Comparison of ENCODE assay signal across 12 mouse cellular contexts in genomic region chr19:45615415-45616213, GRCm38 (mm10). TPM values are rescaled to one million over a fixed set of nuclear protein-coding genes. Genes with fewer than 3 reads are reported as not detected.
DNase-seq lines count a peak whose midpoint lies in the region; ATAC-seq lines count a peak whose summit lies in the region.
"Had no signal": no experiment of that assay in that cellular context is flagged by ENCODE, and none has a peak within 500 bp of the region (broad histone marks: within the 10 kb centered on the region; RNA-seq: fewer than 3 reads in every experiment).

No protein-coding gene starts in this region.

- intact Hi-C loops in left cerebral cortex, postnatal 4 days (cut with DNase I) = no loop called here
- intact Hi-C loops in left cerebral cortex, postnatal 36 days (cut with DNase I) = no loop called here

- H3K9ac ChIP-seq in forebrain, embryonic 11.5 days (ENCODE audit: low read length) = no peak overlapping the region; the same call in 1 of the 2 replicates
- no peak overlapping the region for H3K9ac ChIP-seq in intestine, embryonic 15.5 days
- peak overlapping the region; percentile 28; the same call in 1 of the 2 replicates for H3K9ac ChIP-seq in midbrain, embryonic 16.5 days (ENCODE audit: low read depth, low read length)

- no peak; the same call in 1 of the 2 replicates for ATAC-seq in forebrain, embryonic 11.5 days (replicated peaks; ENCODE audit: low FRiP score)
- ATAC-seq in intestine, embryonic 15.5 days = peak; percentile 25
- ATAC-seq in midbrain, embryonic 16.5 days = peak; percentile 34

- H3K9me3 ChIP-seq in forebrain, embryonic 11.5 days (ENCODE audit: control insufficient read depth, low read length) = no peaks in the 10 kb centered on the region
- no peaks in the 10 kb centered on the region for H3K9me3 ChIP-seq in intestine, embryonic 15.5 days
- H3K9me3 ChIP-seq in midbrain, embryonic 16.5 days (replicated peaks; ENCODE audit: control insufficient read depth, low read length, poor library complexity, severe bottlenecking) = no peaks in the 10 kb centered on the region

- H3K4me2 ChIP-seq in forebrain, embryonic 11.5 days (ENCODE audit: low read depth, low read length, severe bottlenecking) = no peak overlapping the region
- no peak overlapping the region for H3K4me2 ChIP-seq in intestine, embryonic 15.5 days (replicated peaks)
- no peak overlapping the region for H3K4me2 ChIP-seq in midbrain, embryonic 16.5 days (ENCODE audit: low read length)

- H3K27me3 ChIP-seq in forebrain, embryonic 11.5 days (ENCODE audit: control insufficient read depth, insufficient read depth, low read length) = peaks cover 25% of the 10 kb centered on the region
- H3K27me3 ChIP-seq in intestine, embryonic 15.5 days (replicated peaks) = no peaks in the 10 kb centered on the region
- no peaks in the 10 kb centered on the region for H3K27me3 ChIP-seq in midbrain, embryonic 16.5 days (ENCODE audit: control insufficient read depth, insufficient read depth, low read depth, low read length)

- H3K36me3 ChIP-seq in forebrain, embryonic 11.5 days (ENCODE audit: control insufficient read depth, insufficient read depth, low read length) = no peaks in the 10 kb centered on the region
- H3K36me3 ChIP-seq in intestine, embryonic 15.5 days = no peaks in the 10 kb centered on the region
- peaks cover 5% of the 10 kb centered on the region; the same call in 1 of the 2 replicates for H3K36me3 ChIP-seq in midbrain, embryonic 16.5 days (ENCODE audit: control insufficient read depth, insufficient read depth, low read length)

- H3K4me1 ChIP-seq in forebrain, embryonic 11.5 days (replicated peaks; ENCODE audit: control insufficient read depth, insufficient read depth, low read length) = peaks cover 22% of the 10 kb centered on the region
- peaks cover 8% of the 10 kb centered on the region for H3K4me1 ChIP-seq in intestine, embryonic 15.5 days (replicated peaks)
- H3K4me1 ChIP-seq in midbrain, embryonic 16.5 days (ENCODE audit: control insufficient read depth, insufficient read depth, low read length) = peaks cover 26% of the 10 kb centered on the region

- WGBS in forebrain, embryonic 11.5 days = 31% methylated on average over 12 of the region's 12 CpGs
- WGBS in intestine, embryonic 15.5 days = 66% methylated on average over 12 of the region's 12 CpGs
- WGBS in midbrain, embryonic 16.5 days = 29% methylated on average over 12 of the region's 12 CpGs

- H3K27ac ChIP-seq in forebrain, embryonic 11.5 days (ENCODE audit: low read depth, low read length) = 0 out of 2 replicates have a peak overlapping the region, but pooled peaks have one; percentile 0
- no peak overlapping the region for H3K27ac ChIP-seq in intestine, embryonic 15.5 days
- H3K27ac ChIP-seq in midbrain, embryonic 16.5 days (ENCODE audit: low read length) = peak overlapping the region; percentile 38
- H3K27ac ChIP-seq: left cerebral cortex, adult 2 months had no signal

- H3K4me3 ChIP-seq in forebrain, embryonic 11.5 days (ENCODE audit: low read depth, low read length) = no peak overlapping the region
- no peak overlapping the region for H3K4me3 ChIP-seq in intestine, embryonic 15.5 days (replicated peaks)
- no peak overlapping the region for H3K4me3 ChIP-seq in midbrain, embryonic 16.5 days (ENCODE audit: low read depth, low read length)
- H3K4me3 ChIP-seq: left cerebral cortex, adult 2 months had no signal

- peak; percentile 25 for DNase-seq in left cerebral cortex, postnatal 4 days
- no peak for DNase-seq in left cerebral cortex, postnatal 36 days (ENCODE audit: low spot score in 2 of 2)
- no peak for DNase-seq in forebrain, embryonic 11.5 days (ENCODE audit: low spot score)
- no peak for DNase-seq in right cerebral cortex, postnatal 4 days
- no peak for DNase-seq in left cerebral cortex, adult 8-10 months (ENCODE audit: low spot score in 2 of 2)
- no peak for DNase-seq in kidney, postnatal 14 days
- DNase-seq: adrenal gland, adult 2 months; cerebellum, adult 9-10 months; heart, postnatal 14 days had no signal

RNA-seq across cellular contexts. Expression of gene Fbxw4, which starts 44.5 kb away (rescaled TPM):
- total RNA-seq in left cerebral cortex, postnatal 4 days (2021) = 10 to 100 TPM; 31.0 to 37.3 TPM
- 10 to 100 TPM; 34.4 to 35.9 TPM for total RNA-seq in left cerebral cortex, postnatal 36 days (2021)
- polyA plus RNA-seq in forebrain, embryonic 11.5 days (2014; fragmentation: Nextera tagmentation; extraction: Ambion mirVana) = 5.0 and 7.3 TPM in 2 replicates
- polyA plus RNA-seq in intestine, embryonic 15.5 days (2015; fragmentation: Nextera tagmentation; extraction: Ambion mirVana) = 1.9 and 3.6 TPM in 2 replicates
- polyA plus RNA-seq in midbrain, embryonic 16.5 days (2015; fragmentation: Nextera tagmentation; extraction: Ambion mirVana) = 4.2 and 5.6 TPM in 2 replicates
- total RNA-seq in left cerebral cortex, adult 8-10 months (2022) = 10 to 100 TPM; 38.2 to 42.3 (median 39.7) TPM

RNA-seq across cellular contexts. Expression of gene Gm17018, which starts 55.2 kb away (rescaled TPM):
- total RNA-seq in left cerebral cortex, postnatal 4 days (2021) = 10 to 100 TPM; 34.9 to 41.2 TPM
- total RNA-seq in left cerebral cortex, postnatal 36 days (2021) = 10 to 100 TPM; 74.2 to 75.2 TPM
- 49.7 and 53.9 TPM in 2 replicates for polyA plus RNA-seq in forebrain, embryonic 11.5 days (2014; fragmentation: Nextera tagmentation; extraction: Ambion mirVana)
- polyA plus RNA-seq in intestine, embryonic 15.5 days (2015; fragmentation: Nextera tagmentation; extraction: Ambion mirVana) = 36.2 and 38.2 TPM in 2 replicates
- polyA plus RNA-seq in midbrain, embryonic 16.5 days (2015; fragmentation: Nextera tagmentation; extraction: Ambion mirVana) = 66.9 and 75.8 TPM in 2 replicates
- 10 to 100 TPM; 60.3 to 75.7 (median 69.0) TPM for total RNA-seq in left cerebral cortex, adult 8-10 months (2022)

RNA-seq across cellular contexts. Expression of gene Poll, which starts 55.3 kb away (rescaled TPM):
- total RNA-seq in left cerebral cortex, postnatal 4 days (2021) = 1 to 10 TPM; 5.5 to 6.6 TPM
- total RNA-seq in left cerebral cortex, postnatal 36 days (2021) = 1 to 10 TPM; 9.0 to 9.8 TPM
- 22.6 and 24.0 TPM in 2 replicates for polyA plus RNA-seq in forebrain, embryonic 11.5 days (2014; fragmentation: Nextera tagmentation; extraction: Ambion mirVana)
- polyA plus RNA-seq in intestine, embryonic 15.5 days (2015; fragmentation: Nextera tagmentation; extraction: Ambion mirVana) = 13.3 and 14.0 TPM in 2 replicates
- polyA plus RNA-seq in midbrain, embryonic 16.5 days (2015; fragmentation: Nextera tagmentation; extraction: Ambion mirVana) = 12.7 and 13.3 TPM in 2 replicates
- total RNA-seq in left cerebral cortex, adult 8-10 months (2022) = 10 to 100 TPM in 2 of 4 experiments, 1 to 10 TPM in 2; 9.3 to 11.4 (median 10.6) TPM
